Mouse (Mus musculus) C2C12 (cell line): Measurements from ENCODE around the gene Ces5a.

Experiments used
- CEBPB ChIP-seq: IDR thresholded peaks from one replicate; pipeline ENCODE4 v1.6.1; 2011; ENCODE audit warnings: low read depth, mild to moderate bottlenecking, control low read depth, moderate library complexity
- CTCF ChIP-seq: IDR thresholded peaks from one replicate; pipeline ENCODE4 v1.5.1; 2011; ENCODE audit not compliant: control insufficient read depth, insufficient read depth, insufficient read length
- FOSL1 ChIP-seq: IDR thresholded peaks from one replicate; pipeline ENCODE4 v1.8.0; 2011; ENCODE audit warnings: mild to moderate bottlenecking, low read length; ENCODE audit not compliant: poor library complexity, insufficient read depth, severe bottlenecking
- MAX ChIP-seq: IDR thresholded peaks from one replicate; pipeline ENCODE4 v1.6.1; 2011; ENCODE audit warnings: mild to moderate bottlenecking, control low read depth
- MYOD1 ChIP-seq: IDR thresholded peaks from one replicate; pipeline ENCODE4 v1.6.1; 2011; ENCODE audit warnings: low read depth; ENCODE audit not compliant: control insufficient read depth, insufficient read length
- MYOG ChIP-seq: IDR thresholded peaks from one replicate; pipeline ENCODE4 v1.6.1; 2011; ENCODE audit not compliant: control insufficient read depth, insufficient read length; ENCODE audit errors: extremely low read depth
- USF1 ChIP-seq: IDR thresholded peaks from one replicate; pipeline ENCODE4 v1.6.1; 2011; ENCODE audit warnings: low read depth, mild to moderate bottlenecking, control low read depth, moderate library complexity

- TF ChIP-seq CTCF, result no peak
- TF ChIP-seq MAX, result no peak
- TF ChIP-seq MYOD1, result no peak
- TF ChIP-seq CEBPB, result no peak
- TF ChIP-seq USF1, result no peak
- TF ChIP-seq FOSL1, result no peak
- TF ChIP-seq MYOG, result no peak
These were observed 33.0 kb downstream of the Ces5a start for GRCm38 (mm10) chr8:93502634-93503033.
